Mouse (Mus musculus) embryonic facial prominence, embryonic 11.5 days (tissue): ENCODE measurements around the gene Galnt2. TPM values are rescaled to one million over a fixed set of nuclear protein-coding genes. Genes with fewer than 3 reads are reported as not detected.

ENCODE experiments used
- ATAC-seq: fragments of 200-750 bp; cut with Nextera tagmentation; replicated peaks from 2 replicates; pipeline ENCODE4 v1.8.0; 2017; ENCODE audit warnings: low read depth; ENCODE audit not compliant: insufficient number of reproducible peaks, low FRiP score, low TSS enrichment
- DNase-seq: peaks from one replicate; pipeline ENCODE4 v3.0.0-alpha.2; 2015; ENCODE audit warnings: low spot score
- H3K27ac ChIP-seq: fragments of 300-500 bp; sonication (generic); replicated peaks from 2 replicates; pipeline ENCODE4 v1.5.1; 2014; ENCODE audit warnings: mild to moderate bottlenecking, low read depth, low read length, control low read depth
- H3K27me3 ChIP-seq: fragments of 300-500 bp; sonication (generic); 2 replicates; pipeline ENCODE4 v1.6.1; 2014; ENCODE audit warnings: mild to moderate bottlenecking, low read length, moderate library complexity, mixed read lengths; ENCODE audit not compliant: control insufficient read depth, insufficient read depth
- H3K36me3 ChIP-seq: fragments of 300-500 bp; sonication (generic); replicated peaks from 2 replicates; pipeline ENCODE4 v1.6.1; 2014; ENCODE audit warnings: low read depth, mild to moderate bottlenecking, low read length, moderate library complexity, mixed read lengths; ENCODE audit not compliant: control insufficient read depth, insufficient read depth
- H3K4me1 ChIP-seq: fragments of 300-500 bp; sonication (generic); 2 replicates; pipeline ENCODE4 v1.6.1; 2014; ENCODE audit warnings: low read length, mixed read lengths; ENCODE audit not compliant: control insufficient read depth, insufficient read depth
- H3K4me2 ChIP-seq: fragments of 300-500 bp; sonication (generic); 2 replicates; pipeline ENCODE4 v1.6.1; 2014; ENCODE audit warnings: low read depth, mild to moderate bottlenecking, control low read depth, low read length, moderate library complexity
- H3K4me3 ChIP-seq: fragments of 300-500 bp; sonication (generic); 2 replicates; pipeline ENCODE4 v1.5.1; 2014; ENCODE audit warnings: low read depth, low read length, control low read depth
- H3K9ac ChIP-seq: fragments of 300-500 bp; sonication (generic); replicated peaks from 2 replicates; pipeline ENCODE4 v1.6.1; 2014; ENCODE audit warnings: mild to moderate bottlenecking, control low read depth, low read length
- H3K9me3 ChIP-seq: fragments of 300-500 bp; sonication (generic); replicated peaks from 2 replicates; pipeline ENCODE4 v1.6.1; 2016; ENCODE audit warnings: mild to moderate bottlenecking, low read length, inconsistent platforms, mixed read lengths; ENCODE audit not compliant: control insufficient read depth
- WGBS: fragments of 180-500 bp; shearing (Covaris S2); extraction: QIAGEN DNeasy Blood & Tissue Kit; methylation state at CpG from one replicate; pipeline ENCODE4 v1.1.7; 2014; 5-methylcytosine and 5-hydroxymethylcytosine counted together
- polyA plus RNA-seq: library from polyadenylated mRNA; unstranded; fragments of >200 nt; fragmentation: Nextera tagmentation; extraction: Ambion mirVana; gene quantifications from 2 replicates; pipeline ENCODE4 v1.2.1, GENCODE M21; 2014

Gene Galnt2
- polyA plus RNA-seq, 1 experiment from 2014 or later = 54.7 TPM

- H3K4me1 ChIP-seq = no peaks in the 10 kb centered on the region
Measured at GRCm38 (mm10) chr8:124263058-124263457, 31.9 kb downstream of the Galnt2 start.

DNA sequence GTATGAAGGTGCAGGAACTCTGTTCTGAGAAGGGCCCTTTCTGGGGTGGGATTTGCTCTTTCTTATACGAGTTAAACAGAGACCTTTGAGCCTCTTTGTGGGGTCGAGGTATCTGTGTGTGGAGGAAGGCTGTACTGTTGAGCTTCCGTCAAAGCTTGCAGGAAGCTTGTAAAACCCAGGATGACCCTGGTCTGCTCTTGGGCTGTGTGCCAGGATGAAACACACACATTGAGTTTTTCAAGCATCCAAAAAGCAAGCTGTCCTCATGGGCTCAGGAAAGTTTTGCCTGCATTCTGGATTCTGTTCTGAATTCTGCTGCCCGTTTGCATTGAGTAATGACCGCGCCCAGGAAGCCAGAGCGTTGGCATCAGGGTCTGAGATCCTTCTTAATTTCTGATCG lies 32.8 kb downstream of the Galnt2 start:
- Histone ChIP-seq H3K9ac (no peak overlapping the region), H3K27me3 (no peaks in the 10 kb centered on the region), H3K4me3 (no peak overlapping the region), H3K4me1 (no peaks in the 10 kb centered on the region), H3K36me3 (no peaks in the 10 kb centered on the region), H3K27ac (no peak overlapping the region), H3K4me2 (no peak overlapping the region), H3K9me3 (no peaks in the 10 kb centered on the region)
- ATAC-seq (no peak), DNase-seq (no peak)
- WGBS = 88% methylated on average over 8 of the region's 8 CpGs

More at GRCm38 (mm10) chr8:124263058-124263457, 31.9 kb downstream of the Galnt2 start:
- Histone ChIP-seq H3K27me3 (no peaks in the 10 kb centered on the region), H3K9me3 (no peaks in the 10 kb centered on the region), H3K36me3 (no peaks in the 10 kb centered on the region), H3K4me3 (no peak overlapping the region), H3K4me2 (no peak overlapping the region), H3K27ac (no peak overlapping the region), H3K9ac (no peak overlapping the region)
- 56% methylated on average over 9 of the region's 9 CpGs for WGBS
- no peak for ATAC-seq
- no peak for DNase-seq

DNA sequence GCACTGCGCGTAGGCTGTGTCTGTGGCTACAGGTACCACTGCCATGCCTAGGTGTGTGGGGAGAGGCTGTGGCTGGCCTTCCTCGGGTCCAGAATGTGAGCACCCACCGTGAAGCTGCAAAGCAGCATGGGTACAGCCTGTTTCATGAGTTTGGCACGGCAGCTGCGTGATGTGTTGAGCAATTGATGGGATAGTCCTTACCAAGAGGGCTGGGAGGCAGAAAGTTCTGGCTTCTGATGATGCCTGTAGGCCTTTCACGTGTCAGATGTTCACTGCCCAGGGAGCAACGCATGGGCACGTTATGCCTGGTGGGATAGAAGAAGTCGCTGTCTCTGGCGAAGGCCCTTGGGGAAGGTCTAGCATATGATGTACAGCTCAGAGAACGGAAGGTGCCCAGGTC lies 33.5 kb downstream of the Galnt2 start:
- no peak for ATAC-seq
- WGBS = 90% methylated on average over 12 of the region's 12 CpGs
- Histone ChIP-seq H3K4me2 (no peak overlapping the region), H3K36me3 (no peaks in the 10 kb centered on the region), H3K27ac (no peak overlapping the region), H3K9me3 (no peaks in the 10 kb centered on the region), H3K4me1 (no peaks in the 10 kb centered on the region), H3K4me3 (no peak overlapping the region), H3K27me3 (no peaks in the 10 kb centered on the region), H3K9ac (no peak overlapping the region)
- no peak for DNase-seq

GRCm38 (mm10) chr8:124265130-124265529 lies 33.9 kb downstream of the Galnt2 start:
- H3K36me3 ChIP-seq = no peaks in the 10 kb centered on the region
- no peak overlapping the region for H3K9ac ChIP-seq
- no peak overlapping the region for H3K27ac ChIP-seq
- DNase-seq (no peak), ATAC-seq (no peak)
- H3K4me3 ChIP-seq = no peak overlapping the region
- no peaks in the 10 kb centered on the region for H3K9me3 ChIP-seq
- no peaks in the 10 kb centered on the region for H3K27me3 ChIP-seq
- 70% methylated on average over 2 of the region's 2 CpGs for WGBS
- no peaks in the 10 kb centered on the region for H3K4me1 ChIP-seq
- H3K4me2 ChIP-seq = no peak overlapping the region

DNA sequence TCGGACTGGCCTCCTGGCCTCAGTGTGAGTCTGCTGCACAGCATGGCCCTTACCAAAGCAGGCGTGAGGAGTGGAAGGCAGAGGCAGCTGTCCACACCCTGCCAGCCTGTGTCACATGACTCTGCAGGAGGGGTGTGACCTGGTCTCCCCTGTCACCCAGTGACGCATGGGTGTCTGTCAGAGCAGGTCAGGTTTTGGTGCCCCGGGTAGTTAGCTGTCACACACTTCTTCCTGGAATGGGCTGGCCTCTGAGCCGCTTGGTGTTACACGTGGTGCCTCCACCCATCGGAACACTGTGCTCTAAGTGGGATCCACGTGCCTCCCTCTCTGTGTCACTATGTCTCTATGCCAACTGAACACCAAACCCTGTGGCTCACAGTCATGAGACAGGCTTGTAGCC lies 34.6 kb downstream of the Galnt2 start:
- no peaks in the 10 kb centered on the region for H3K9me3 ChIP-seq
- H3K27me3 ChIP-seq = no peaks in the 10 kb centered on the region
- no peak overlapping the region for H3K4me2 ChIP-seq
- H3K9ac ChIP-seq = no peak overlapping the region
- ATAC-seq (no peak), DNase-seq (no peak)
- H3K36me3 ChIP-seq = no peaks in the 10 kb centered on the region
- H3K4me1 ChIP-seq = no peaks in the 10 kb centered on the region
- 75% methylated on average over 8 of the region's 8 CpGs for WGBS
- no peak overlapping the region for H3K27ac ChIP-seq
- no peak overlapping the region for H3K4me3 ChIP-seq

- 86% methylated on average over 4 of the region's 4 CpGs for WGBS
- H3K27ac ChIP-seq = no peak overlapping the region
- no peaks in the 10 kb centered on the region for H3K9me3 ChIP-seq
- ATAC-seq (no peak), DNase-seq (no peak)
- H3K27me3 ChIP-seq = no peaks in the 10 kb centered on the region
- no peak overlapping the region for H3K4me2 ChIP-seq
- H3K36me3 ChIP-seq = no peaks in the 10 kb centered on the region
- no peak overlapping the region for H3K4me3 ChIP-seq
- no peaks in the 10 kb centered on the region for H3K4me1 ChIP-seq
- no peak overlapping the region for H3K9ac ChIP-seq
Measured at GRCm38 (mm10) chr8:124267206-124267605, 36.0 kb downstream of the Galnt2 start.

DNA sequence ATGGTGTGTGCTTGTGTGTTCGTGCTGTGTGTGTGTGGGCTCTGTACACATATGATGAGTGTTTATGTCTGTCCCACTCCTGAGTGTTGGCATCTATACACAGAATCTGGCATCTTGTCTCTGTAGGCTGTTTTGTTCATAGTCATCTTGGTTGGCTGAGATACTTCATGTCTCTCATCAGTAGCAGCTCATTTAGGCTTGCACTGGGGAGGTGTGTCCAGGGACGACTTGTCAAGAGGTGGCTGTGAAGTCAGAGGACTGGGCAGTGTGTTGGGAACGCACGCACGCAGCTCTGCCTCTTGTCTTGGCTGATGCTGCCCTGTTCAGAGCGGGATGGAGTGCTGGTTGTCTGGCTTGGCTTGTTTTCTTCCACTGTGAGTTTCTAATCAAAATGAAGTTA lies 39.3 kb downstream of the Galnt2 start:
- Histone ChIP-seq H3K9me3 (no peaks in the 10 kb centered on the region), H3K9ac (no peak overlapping the region), H3K4me1 (no peaks in the 10 kb centered on the region), H3K4me2 (no peak overlapping the region), H3K36me3 (no peaks in the 10 kb centered on the region), H3K27me3 (no peaks in the 10 kb centered on the region), H3K4me3 (no peak overlapping the region), H3K27ac (no peak overlapping the region)
- 90% methylated on average over 6 of the region's 6 CpGs for WGBS
- no peak for DNase-seq
- ATAC-seq = no peak

- Histone ChIP-seq H3K4me2 (no peak overlapping the region), H3K4me1 (no peaks in the 10 kb centered on the region), H3K9me3 (no peaks in the 10 kb centered on the region), H3K4me3 (no peak overlapping the region), H3K36me3 (no peaks in the 10 kb centered on the region), H3K27me3 (no peaks in the 10 kb centered on the region), H3K9ac (no peak overlapping the region), H3K27ac (no peak overlapping the region)
- no peak for ATAC-seq
- WGBS = 95% methylated on average over 11 of the region's 11 CpGs
- no peak for DNase-seq
Measured at GRCm38 (mm10) chr8:124270904-124271303, 39.7 kb downstream of the Galnt2 start.
